Mouse (Mus musculus) forebrain, embryonic 14.5 days (tissue): ENCODE measurements at regions not wholly inside any gene's neighbourhood (a gene's known extent, or its start where the extent isn't known, plus 50 kb on each side); places are given as distances from the start of the nearest gene placed in this dataset.

ENCODE experiments used
- ATAC-seq: fragments of 200-750 bp; cut with Nextera tagmentation; 2 replicates; pipeline ENCODE4 v1.8.0; 2017; ENCODE audit warnings: mild to moderate bottlenecking, moderate library complexity
- DNase-seq: peaks from one replicate; pipeline ENCODE4 v3.0.0-alpha.2; 2015; ENCODE audit warnings: low spot score
- H3K27ac ChIP-seq: fragments of 300-500 bp; sonication (generic); 2 replicates; pipeline ENCODE4 v1.5.1; 2014; ENCODE audit warnings: low read depth, mild to moderate bottlenecking, control low read depth, low read length, moderate library complexity
- H3K27me3 ChIP-seq: fragments of 300-500 bp; sonication (generic); replicated peaks from 2 replicates; pipeline ENCODE4 v1.6.1; 2014; ENCODE audit warnings: low read length, control low read depth, mixed read lengths; ENCODE audit not compliant: control insufficient read depth, insufficient read depth
- H3K36me3 ChIP-seq: fragments of 300-500 bp; sonication (generic); 2 replicates; pipeline ENCODE4 v1.6.1; 2014; ENCODE audit warnings: low read length, control low read depth; ENCODE audit not compliant: control insufficient read depth, insufficient read depth
- H3K4me1 ChIP-seq: fragments of 300-500 bp; sonication (generic); 2 replicates; pipeline ENCODE4 v1.6.1; 2014; ENCODE audit warnings: antibody characterized with exemption, low read length, control low read depth; ENCODE audit not compliant: control insufficient read depth, insufficient read depth
- H3K4me2 ChIP-seq: fragments of 300-500 bp; sonication (generic); 2 replicates; pipeline ENCODE4 v1.6.1; 2014; ENCODE audit warnings: mild to moderate bottlenecking, control low read depth, low read length
- H3K4me3 ChIP-seq: fragments of 300-500 bp; sonication (generic); 2 replicates; pipeline ENCODE4 v1.5.1; 2014; ENCODE audit warnings: low read depth, low read length, control low read depth
- H3K9ac ChIP-seq: fragments of 300-500 bp; sonication (generic); 2 replicates; pipeline ENCODE4 v1.6.1; 2014; ENCODE audit warnings: mild to moderate bottlenecking, low read length, control low read depth, moderate library complexity
- H3K9me3 ChIP-seq: fragments of 300-500 bp; sonication (generic); replicated peaks from 2 replicates; pipeline ENCODE4 v1.6.1; 2016; ENCODE audit warnings: low read length, control low read depth, mixed read lengths; ENCODE audit not compliant: control insufficient read depth
- WGBS: fragments of 180-500 bp; shearing (Covaris S2); extraction: QIAGEN DNeasy Blood & Tissue Kit; methylation state at CpG from one replicate; pipeline ENCODE4 v1.1.7; 2014; 5-methylcytosine and 5-hydroxymethylcytosine counted together

- Histone ChIP-seq H3K4me3 (no peak overlapping the region), H3K27me3 (no peaks in the 10 kb centered on the region), H3K4me1 (peaks cover 7% of the 10 kb centered on the region), H3K9me3 (no peaks in the 10 kb centered on the region), H3K36me3 (no peaks in the 10 kb centered on the region), H3K27ac (no peak overlapping the region; the same call in 1 of the 2 replicates), H3K9ac (no peak overlapping the region), H3K4me2 (no peak overlapping the region)
- DNase-seq, result peak; percentile 67
- peak; percentile 49; the same call in 1 of the 2 replicates for ATAC-seq
Measured at GRCm38 (mm10) chr13:25754515-25755105, 484.3 kb upstream of the Nrsn1 start.

DNA sequence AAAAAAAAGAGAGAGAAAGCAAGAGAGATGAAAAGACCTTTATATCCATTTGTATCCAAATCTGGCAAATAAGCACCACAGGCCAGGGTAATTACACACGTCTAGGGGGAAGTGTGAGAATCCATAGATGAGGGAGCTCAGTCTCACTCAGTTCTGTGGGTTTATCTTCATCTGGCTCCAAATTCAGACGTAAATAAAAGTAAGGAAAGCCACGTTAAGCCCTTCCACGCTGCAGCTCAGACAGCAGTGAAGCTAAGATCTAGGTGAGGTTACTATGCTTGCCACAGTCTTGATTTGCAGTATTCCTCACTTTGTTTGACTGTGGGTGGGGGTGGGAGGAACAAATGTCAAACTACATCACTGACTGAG, 481.1 kb upstream of the Nrsn1 start:
- WGBS, result 13% methylated on average over 4 of the region's 4 CpGs
- Histone ChIP-seq H3K4me2 (no peak overlapping the region), H3K36me3 (no peaks in the 10 kb centered on the region), H3K4me3 (no peak overlapping the region), H3K27ac (peak overlapping the region; percentile 83), H3K4me1 (peaks cover 7% of the 10 kb centered on the region), H3K9ac (no peak overlapping the region), H3K9me3 (no peaks in the 10 kb centered on the region), H3K27me3 (no peaks in the 10 kb centered on the region)
- peak; percentile 60 for ATAC-seq
- DNase-seq, result no peak

DNA sequence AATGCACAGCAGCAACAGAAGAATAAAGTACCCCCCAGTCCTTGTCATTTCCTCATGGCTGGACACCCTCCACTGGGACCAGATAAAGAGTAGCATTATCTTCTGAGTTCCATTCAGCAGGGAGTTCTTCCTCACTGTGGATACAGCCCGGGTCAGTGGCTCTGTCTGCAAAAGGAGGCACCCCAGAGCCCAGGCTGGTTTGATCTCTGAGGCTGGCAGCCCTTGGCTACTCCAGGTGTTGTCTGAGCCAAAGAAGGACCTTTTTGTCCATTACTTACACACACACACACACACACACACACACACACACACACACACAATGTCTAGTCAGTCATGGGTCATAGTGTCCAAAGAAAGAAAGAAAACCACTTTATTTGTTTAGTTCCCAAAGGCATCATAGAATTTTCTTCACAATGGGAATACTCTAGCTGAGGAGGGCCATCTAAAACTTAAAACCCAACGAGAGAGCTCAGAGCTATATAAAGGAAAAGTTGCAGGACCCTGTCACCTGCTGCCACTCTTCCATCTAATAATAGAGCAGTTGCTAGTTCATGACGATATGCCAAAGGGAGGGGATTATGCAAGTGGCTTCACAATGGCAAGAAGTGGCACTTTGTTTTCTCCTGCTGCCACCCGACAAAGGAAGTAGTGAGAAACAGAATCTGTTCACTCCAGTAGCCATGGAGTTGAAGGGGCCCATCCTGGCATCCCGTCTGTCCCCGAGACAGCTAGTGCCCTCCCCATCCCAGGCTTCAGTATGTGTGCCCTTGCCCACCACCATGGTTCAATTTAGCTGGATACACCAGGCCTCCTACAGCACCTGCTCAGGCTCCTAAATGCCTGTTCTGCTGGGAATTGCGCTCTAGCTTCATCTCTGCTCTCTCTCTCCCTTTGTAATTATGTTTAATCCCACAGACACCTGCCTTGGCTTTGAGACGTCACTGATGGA, 480.4 kb upstream of the Nrsn1 start:
- H3K4me2 ChIP-seq, result no peak overlapping the region
- no peaks in the 10 kb centered on the region for H3K27me3 ChIP-seq
- H3K4me1 ChIP-seq, result peaks cover 7% of the 10 kb centered on the region
- H3K9ac ChIP-seq, result no peak overlapping the region
- WGBS, result 5% methylated on average over 8 of the region's 8 CpGs
- DNase-seq (peak; percentile 84), ATAC-seq (peak; percentile 90)
- peak overlapping the region; percentile 83 for H3K27ac ChIP-seq
- no peaks in the 10 kb centered on the region for H3K9me3 ChIP-seq
- H3K36me3 ChIP-seq, result no peaks in the 10 kb centered on the region
- no peak overlapping the region for H3K4me3 ChIP-seq

GRCm38 (mm10) chr13:25738601-25739000, 468.3 kb upstream of the Nrsn1 start:
- Histone ChIP-seq H3K27me3 (no peaks in the 10 kb centered on the region), H3K4me2 (no peak overlapping the region), H3K27ac (no peak overlapping the region), H3K9me3 (no peaks in the 10 kb centered on the region), H3K4me1 (0 out of 2 replicates have a peak, but pooled peaks cover 2% of the 10 kb centered on the region), H3K36me3 (no peaks in the 10 kb centered on the region), H3K4me3 (no peak overlapping the region), H3K9ac (no peak overlapping the region)
- peak; percentile 52 for DNase-seq
- peak; percentile 57; the same call in 1 of the 2 replicates for ATAC-seq
- 3% methylated on average over 2 of the region's 2 CpGs for WGBS

DNA sequence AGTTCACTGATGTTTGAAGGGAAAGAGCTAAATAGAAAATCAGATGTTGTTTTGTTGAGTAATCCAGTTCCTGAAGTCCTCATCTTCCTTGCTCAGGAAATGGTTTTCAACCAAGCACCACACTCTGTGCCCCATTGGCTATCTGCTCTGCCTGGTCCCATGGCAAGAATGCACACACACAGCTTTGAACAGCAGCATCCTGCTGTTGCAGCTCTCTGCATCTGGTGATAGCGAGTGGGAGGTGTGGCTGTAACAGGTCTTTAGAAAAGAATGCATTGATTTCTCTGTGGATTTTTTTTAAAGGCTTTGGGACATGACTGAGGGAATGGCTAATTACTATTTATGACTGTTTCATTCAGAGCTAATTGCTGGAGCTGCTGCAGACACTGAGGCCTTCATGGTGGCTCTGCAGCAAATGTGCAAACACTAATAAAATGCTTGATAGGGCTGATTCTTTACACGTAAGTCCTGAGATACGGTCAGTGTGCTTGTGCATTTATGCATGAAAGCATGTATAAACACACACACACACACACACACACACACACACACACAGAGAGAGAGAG, 459.1 kb upstream of the Nrsn1 start:
- Histone ChIP-seq H3K27ac (peak overlapping the region; percentile 18; the same call in 1 of the 2 replicates), H3K4me1 (peaks cover 6% of the 10 kb centered on the region; the same call in 1 of the 2 replicates), H3K27me3 (no peaks in the 10 kb centered on the region), H3K9ac (no peak overlapping the region), H3K4me2 (no peak overlapping the region), H3K9me3 (no peaks in the 10 kb centered on the region), H3K4me3 (no peak overlapping the region), H3K36me3 (no peaks in the 10 kb centered on the region)
- DNase-seq (peak; percentile 58), ATAC-seq (peak; percentile 54)
- WGBS, result 3% methylated on average over 3 of the region's 3 CpGs

DNA sequence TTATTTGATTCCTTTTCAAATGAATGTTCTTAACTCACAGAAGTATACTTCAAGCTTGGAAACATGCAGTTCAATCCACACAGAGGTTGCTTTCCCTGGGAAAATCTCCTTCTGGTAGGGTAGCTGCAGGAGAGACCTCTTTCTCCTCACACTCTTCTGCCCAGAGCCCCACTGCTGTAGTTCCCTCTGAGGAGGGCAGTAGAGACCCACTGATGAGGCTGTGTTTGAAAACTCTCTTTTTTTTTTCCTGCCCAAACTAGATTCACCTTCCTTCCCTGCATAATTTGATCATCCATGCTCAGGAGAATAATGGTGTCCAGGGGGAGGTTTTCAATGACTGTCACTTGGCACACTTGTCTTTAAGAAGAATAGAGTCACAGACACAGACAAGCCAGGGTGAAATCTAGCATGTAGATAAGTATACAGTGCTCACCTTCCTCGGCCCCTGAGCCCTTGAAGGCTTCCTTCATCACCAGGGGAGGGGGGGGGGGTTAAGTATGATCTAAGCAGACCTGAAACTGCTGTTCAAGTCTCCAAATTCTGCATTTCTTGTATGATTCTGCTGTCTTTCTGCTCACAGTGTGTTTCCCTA, 457.3 kb upstream of the Nrsn1 start:
- no peak overlapping the region for H3K27ac ChIP-seq
- DNase-seq (peak; percentile 63), ATAC-seq (peak; percentile 67)
- no peak overlapping the region for H3K9ac ChIP-seq
- no peaks in the 10 kb centered on the region for H3K27me3 ChIP-seq
- no peaks in the 10 kb centered on the region for H3K9me3 ChIP-seq
- H3K4me2 ChIP-seq, result no peak overlapping the region
- 50% methylated on average over 1 of the region's 1 CpGs for WGBS
- no peak overlapping the region for H3K4me3 ChIP-seq
- H3K36me3 ChIP-seq, result no peaks in the 10 kb centered on the region
- peaks cover 6% of the 10 kb centered on the region; the same call in 1 of the 2 replicates for H3K4me1 ChIP-seq

DNA sequence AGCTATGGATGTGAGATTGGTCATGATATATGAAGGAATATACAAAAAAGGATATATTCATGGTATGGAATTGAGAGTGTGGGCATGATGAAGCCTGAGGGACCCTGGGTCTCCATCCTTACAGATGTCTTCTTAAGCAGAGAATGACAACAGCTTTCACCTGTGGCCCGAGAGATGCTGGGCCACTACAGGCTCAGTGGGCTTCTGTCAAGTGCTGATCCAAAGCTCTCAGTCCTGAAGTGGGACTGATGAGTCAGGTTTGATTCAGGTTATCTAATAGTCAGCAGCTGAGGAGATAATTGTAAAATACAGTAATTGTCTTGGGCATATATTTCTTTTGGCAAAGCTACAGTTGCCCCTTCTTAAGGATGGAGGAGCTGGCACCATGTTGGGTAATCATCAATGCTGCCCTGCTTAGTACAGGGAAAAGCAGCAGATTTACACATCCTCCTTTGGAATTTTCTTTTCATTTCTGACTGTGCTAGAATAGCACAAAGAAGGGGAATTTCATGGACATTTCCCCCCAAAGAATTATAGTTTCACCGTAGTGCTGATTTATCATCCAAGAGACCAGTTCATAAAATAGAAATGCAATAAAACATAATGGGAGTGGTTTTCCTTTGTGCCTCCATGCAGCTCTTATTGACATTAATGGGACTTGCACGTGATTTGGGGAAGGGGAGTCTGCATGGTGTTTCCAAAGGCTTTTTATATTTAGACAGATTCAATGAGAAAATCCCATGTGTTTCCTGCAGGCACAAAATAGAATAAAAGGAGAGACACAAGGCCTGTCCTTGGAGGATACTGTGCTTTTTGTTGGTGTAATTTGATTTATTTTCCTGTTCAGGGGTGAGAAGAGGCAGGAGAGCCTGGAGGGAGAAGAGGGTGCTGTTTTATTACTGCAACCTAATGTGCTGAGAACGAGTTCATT, 452.6 kb upstream of the Nrsn1 start:
- H3K4me2 ChIP-seq, result no peak overlapping the region
- 45% methylated on average over 4 of the region's 4 CpGs for WGBS
- no peaks in the 10 kb centered on the region for H3K36me3 ChIP-seq
- no peaks in the 10 kb centered on the region for H3K9me3 ChIP-seq
- H3K4me3 ChIP-seq, result no peak overlapping the region
- no peak overlapping the region for H3K27ac ChIP-seq
- H3K9ac ChIP-seq, result no peak overlapping the region
- peak; percentile 37 for DNase-seq
- no peaks in the 10 kb centered on the region for H3K4me1 ChIP-seq
- no peaks in the 10 kb centered on the region for H3K27me3 ChIP-seq
- ATAC-seq, result no peak

GRCm38 (mm10) chr13:25700965-25701364, 430.7 kb upstream of the Nrsn1 start:
- Histone ChIP-seq H3K36me3 (no peaks in the 10 kb centered on the region), H3K4me2 (no peak overlapping the region), H3K4me1 (no peaks in the 10 kb centered on the region), H3K9me3 (no peaks in the 10 kb centered on the region), H3K4me3 (no peak overlapping the region), H3K9ac (no peak overlapping the region), H3K27me3 (no peaks in the 10 kb centered on the region), H3K27ac (no peak overlapping the region)
- no peak for DNase-seq
- ATAC-seq, result no peak
- 67% methylated on average over 4 of the region's 4 CpGs for WGBS
